Mouse (Mus musculus) embryo, embryonic 10.5 days (tissue): Measurements from ENCODE around the gene Frrs1.
"Not testable (repeated sequence)": the region's sequence is repeated elsewhere in the genome, so short reads cannot be mapped to it uniquely, and the experiment has no call there.

ENCODE experiments used
- DNase-seq: peaks from one replicate; pipeline ENCODE4 v3.0.0-alpha.2; 2015; ENCODE audit warnings: low spot score

Gene Frrs1

DNA sequence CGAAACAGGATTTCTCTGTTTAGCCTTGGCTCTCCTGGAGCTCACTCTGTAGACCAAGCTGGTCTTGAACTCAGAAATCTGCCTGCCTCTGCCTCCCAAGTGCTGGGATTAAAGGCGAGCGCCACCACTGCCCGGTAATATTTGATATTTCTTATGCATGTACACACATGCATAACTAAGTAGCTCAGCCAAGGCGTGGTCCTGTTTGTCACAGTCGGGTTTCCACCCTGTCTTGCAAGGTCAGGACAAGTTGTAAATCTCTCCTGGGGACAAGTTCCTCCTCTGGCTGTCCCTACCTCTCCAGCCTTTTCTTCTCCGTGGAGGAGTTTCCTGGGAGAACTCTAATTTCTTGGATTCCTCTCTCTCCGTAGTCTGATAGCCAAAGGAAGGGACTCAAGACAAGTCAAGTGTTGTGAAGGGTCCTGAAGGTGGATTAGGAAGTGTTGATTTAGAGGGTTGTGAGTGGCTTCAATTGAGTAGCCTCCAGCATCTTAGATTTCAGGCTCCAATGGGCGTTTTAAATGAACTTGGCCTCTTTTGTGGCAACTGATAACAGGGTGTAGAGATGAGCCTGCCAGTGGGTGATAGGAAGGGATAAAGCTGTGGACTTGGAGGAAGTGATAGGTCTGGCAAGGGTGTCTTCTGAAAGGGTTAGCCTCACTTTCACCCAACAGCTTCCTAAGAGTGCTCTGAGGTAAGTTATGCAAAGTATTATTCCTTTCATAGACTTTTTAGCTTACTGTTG is at the start of gene Frrs1:
Gene Frrs1 (plus strand): TSS at position 524 of the 745 bp plus-strand sequence.
- DNase-seq, result no peak

DNA sequence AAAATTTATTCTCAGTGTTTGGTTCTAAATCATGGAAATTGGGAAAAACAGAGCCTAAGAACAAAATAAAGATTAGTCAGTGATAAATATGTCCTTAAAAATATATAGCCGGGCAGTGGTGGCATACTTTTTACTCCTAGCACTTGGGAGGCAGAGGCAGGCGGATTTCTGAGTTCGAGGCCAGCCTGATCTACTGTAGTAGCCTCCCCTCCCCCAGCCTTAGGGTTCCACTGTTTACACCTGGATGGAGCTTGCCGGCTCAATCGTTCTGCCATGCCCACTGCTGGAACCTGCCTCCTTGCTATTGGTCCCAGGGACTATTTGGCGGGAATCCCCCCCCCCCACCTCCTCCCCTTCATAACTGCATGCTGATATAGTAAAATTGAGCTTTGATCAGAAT is 48.9 kb upstream of the Frrs1 start:
- DNase-seq, result not testable (repeated sequence)

DNA sequence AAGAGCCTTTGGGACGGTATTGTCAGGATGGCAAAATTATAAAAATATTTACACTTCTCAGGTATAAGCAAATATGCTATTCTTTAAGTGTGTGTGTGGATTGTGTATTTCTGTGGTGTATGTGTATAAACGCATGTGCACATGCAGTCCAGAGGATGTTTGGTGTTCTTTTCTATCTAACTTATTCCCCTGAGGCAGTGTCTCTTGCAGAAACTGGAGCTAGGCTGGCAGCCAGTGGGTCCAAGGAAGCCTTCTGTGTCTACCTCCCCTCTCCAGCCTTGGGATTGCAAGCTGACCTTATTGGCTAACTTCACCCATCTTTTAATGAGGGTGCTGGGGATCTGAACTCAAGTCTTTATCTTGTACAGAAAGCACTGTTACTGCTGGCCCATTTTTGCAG is 46.3 kb upstream of the Frrs1 start:
- no peak for DNase-seq

- no peak for DNase-seq
Measured at GRCm38 (mm10) chr3:116815305-116815797, 43.9 kb upstream of the Frrs1 start.

- DNase-seq, result no peak
Measured at GRCm38 (mm10) chr3:116815916-116816315, 43.3 kb upstream of the Frrs1 start.

DNA sequence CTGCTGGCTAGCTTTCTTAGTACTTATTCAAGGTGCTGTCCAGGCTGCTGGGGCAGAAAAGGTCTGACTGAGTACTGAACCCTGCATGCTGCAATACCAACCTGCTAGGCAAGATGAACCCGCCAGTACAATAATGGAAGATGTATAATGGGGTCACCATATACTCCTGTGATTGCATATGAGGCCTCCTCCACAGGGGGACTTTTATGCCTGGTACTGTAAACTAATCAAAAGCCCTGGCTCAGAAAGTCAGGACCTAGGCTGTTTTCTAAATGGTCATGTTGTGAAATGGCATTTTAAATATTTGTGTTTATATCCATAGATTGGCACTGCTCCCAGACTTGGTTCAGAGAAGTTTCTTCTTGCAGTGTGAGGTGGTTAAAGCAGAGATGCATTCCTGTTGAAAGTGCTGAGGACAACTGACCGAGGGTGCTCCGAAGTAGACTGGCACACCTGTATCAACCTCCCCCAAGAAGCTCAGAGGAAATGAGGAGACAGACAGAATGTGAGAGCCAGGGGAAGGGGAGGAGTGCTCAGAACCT is 42.5 kb upstream of the Frrs1 start:
- DNase-seq, result no peak

DNA sequence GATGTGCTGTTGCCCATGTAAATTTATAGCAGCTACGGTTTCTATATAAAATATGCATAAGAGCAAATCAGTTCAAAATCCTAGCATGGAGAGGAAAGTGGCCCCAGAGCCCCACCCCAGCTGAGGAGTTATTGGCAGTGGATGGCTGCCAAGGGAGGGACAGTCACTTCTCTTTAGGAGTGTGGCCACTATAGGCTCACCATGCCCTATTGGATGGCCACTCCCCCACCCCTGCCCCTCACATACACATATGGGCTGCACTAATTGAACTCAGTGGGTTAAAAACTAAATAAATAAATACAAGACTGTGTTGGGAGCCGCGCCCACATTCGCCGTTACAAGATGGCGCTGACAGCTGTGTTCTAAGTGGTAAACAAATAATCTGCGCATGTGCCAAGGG is 42.0 kb upstream of the Frrs1 start:
- DNase-seq, result no peak

GRCm38 (mm10) chr3:116826471-116827215 is 32.6 kb upstream of the Frrs1 start:
- DNase-seq, result no peak

- DNase-seq, result no peak
Measured at GRCm38 (mm10) chr3:116829274-116829920, 29.9 kb upstream of the Frrs1 start.

- DNase-seq, result no peak
Measured at GRCm38 (mm10) chr3:116831324-116831723, 27.9 kb upstream of the Frrs1 start.

- no peak for DNase-seq
Measured at GRCm38 (mm10) chr3:116832526-116833310, 26.5 kb upstream of the Frrs1 start.

- DNase-seq, result no peak
Measured at GRCm38 (mm10) chr3:116833491-116833890, 25.8 kb upstream of the Frrs1 start.

DNA sequence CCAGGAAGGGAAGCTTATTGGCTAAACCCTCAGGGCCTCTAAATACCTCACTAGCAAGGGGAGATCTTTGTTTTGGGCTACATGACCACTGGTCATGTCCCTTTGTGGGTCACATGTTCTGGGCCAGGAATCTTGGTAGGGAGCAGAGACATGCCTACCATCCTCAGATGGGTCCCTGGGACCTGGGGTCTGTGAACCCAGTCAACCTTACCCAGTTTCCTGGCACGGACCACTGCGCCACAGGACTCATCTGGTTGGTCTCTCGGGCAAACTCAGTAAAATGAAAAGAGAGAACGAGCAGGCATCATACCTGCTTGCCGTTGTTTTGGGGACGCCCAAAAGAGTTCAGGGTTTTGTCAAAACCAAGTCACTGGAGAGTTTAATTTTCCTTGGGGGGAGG is 25.0 kb upstream of the Frrs1 start:
- no peak for DNase-seq

DNA sequence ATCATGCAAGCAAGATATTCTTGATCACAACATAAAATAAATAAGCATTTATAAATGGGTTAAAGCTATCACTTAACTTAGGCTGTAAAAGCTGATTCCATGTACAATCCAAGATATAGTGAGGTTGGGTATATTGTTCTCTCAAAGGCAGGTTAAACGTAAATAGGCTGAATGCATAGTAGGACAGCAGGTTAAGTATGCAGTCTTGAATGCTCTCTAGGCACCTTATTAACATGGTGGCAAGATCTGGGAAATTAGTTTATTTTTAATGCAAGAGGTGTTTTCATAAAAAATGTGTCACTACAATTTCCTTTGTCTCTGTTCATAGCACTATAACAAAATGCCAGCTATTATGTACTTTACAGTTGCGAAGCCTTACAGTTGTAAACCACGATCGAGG is 23.9 kb upstream of the Frrs1 start:
- DNase-seq, result no peak

DNA sequence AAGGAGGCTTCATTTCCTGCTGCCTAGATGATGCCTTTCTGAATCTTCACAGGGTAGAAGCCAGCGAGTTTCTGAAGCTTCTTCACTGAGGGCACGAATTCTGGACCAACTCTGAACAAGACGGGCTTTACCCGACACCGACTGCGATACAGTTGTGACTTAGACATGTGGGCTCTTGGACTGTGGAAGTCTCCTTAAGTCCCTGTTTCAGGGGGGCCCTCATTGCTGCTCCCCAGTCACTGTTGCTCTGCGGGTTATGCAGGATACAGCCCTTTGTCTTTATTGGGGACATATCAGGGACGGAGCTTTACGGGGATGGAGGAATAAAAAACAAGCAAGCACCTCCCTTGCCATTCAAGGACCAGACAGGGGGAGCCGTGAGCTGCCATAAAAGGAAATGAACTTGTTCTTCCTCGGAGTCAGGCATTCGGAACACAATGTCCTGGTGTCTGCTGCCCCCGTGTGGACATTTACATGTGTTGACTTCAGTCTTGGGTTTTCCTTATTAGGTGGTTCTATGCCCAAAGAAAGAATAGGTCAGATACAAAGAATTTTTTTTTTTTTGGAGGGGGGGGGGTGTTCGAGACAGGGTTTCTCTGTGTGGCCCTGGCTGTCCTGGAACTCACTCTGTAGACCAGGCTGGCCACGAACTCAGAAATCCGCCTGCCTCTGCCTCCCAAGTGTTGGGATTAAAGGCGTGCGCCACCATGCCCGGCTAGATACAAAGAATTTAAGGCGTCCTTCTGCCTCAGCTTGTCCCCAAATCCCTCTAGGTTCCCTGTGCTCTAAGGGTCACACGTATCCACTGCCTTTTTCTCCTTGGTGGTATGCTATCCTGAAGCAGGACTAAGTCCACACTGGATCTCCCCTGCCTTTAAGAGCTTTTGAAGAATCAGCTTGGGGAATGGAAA is 23.2 kb upstream of the Frrs1 start:
- peak; percentile 99 for DNase-seq

DNA sequence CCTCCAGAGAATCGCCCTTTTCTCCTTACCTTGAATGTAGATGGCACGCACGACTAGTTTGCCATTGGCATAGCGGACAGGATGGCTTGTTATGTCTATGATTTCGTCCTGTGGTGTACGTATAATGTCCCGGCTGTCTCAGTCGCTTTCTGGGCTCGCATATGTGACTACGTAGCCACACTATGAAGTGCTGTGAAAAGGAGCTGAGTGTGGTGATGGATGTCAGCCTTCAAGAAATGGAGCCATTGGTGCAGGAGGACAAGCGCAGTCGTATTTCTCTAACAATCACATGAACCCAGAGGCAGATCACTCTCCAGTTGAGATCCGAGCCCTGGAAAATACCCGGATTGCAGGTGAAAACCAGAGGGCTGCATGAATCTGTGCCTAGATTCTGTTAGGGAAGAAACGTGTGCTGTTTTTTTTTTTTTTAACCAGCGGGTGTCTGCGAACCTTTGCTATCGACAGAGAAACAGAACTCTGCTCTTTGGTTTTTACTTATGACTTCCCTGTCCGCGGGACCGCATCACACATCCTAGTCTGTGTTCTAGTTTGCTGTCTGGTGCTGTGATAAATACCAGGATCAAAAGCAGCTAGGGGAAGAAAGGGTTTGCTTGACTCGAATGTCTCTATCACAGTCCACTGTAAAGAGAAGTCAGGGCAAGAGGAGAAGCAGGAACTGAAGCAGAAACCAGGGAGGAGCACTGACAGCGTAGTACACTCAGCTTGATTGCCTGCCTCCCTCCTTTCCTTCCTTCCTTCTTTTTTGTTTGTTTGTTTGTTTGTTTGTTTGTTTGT is 22.4 kb upstream of the Frrs1 start:
- DNase-seq, result no peak

- no peak for DNase-seq
Measured at GRCm38 (mm10) chr3:116841311-116841710, 18.0 kb upstream of the Frrs1 start.

DNA sequence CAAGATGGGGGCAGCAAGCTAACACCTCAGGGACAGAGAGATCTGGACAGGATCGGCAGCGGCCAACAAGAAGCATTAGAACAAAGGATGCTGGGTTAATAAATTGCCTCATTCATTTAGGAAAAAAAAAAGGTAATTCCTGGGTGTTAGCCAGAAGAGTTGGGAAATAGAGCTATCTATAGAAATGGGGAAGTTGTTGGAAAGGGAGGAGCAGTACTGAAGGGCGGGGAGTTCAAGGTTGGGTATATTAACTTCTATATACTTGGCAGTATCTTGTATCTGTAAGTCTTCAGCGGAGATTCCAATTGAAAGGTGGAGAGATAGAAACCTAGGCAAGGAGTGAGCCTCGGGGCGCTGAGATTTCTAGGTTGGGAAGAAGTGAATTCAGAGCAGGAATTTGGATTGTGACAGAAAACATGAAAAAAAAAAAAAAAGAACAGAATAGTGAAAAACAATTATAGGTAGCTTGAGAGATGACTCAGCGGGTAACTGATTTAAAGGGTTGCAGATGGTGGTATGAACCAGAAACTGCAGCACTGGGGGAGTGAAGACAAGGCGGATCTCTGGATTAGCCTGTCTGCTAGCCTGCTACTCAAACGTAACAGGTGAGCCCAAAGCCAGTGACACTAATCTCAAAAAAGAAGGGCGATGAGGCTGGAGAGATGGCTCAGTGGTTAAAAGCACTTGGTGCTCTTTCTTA is 14.2 kb upstream of the Frrs1 start:
- DNase-seq, result no peak

- DNase-seq, result no peak
Measured at GRCm38 (mm10) chr3:116846084-116846483, 13.2 kb upstream of the Frrs1 start.
